ENCODE assay signal across 19 mouse cellular contexts in genomic region chr8:123499556-123499955, GRCm38 (mm10). TPM values are rescaled to one million over a fixed set of nuclear protein-coding genes. Genes with fewer than 3 reads are reported as not detected.
DNase-seq lines count a peak whose midpoint lies in the region; ATAC-seq lines count a peak whose summit lies in the region.
"Had no signal": no experiment of that assay in that cellular context is flagged by ENCODE, and none has a peak within 500 bp of the region (broad histone marks: within the 10 kb centered on the region; RNA-seq: fewer than 3 reads in every experiment).

No protein-coding gene starts in this region.

- peaks cover 54% of the 10 kb centered on the region for H3K36me3 ChIP-seq in midbrain, embryonic 16.5 days (ENCODE audit: control insufficient read depth, insufficient read depth, low read length)

- no peaks in the 10 kb centered on the region for H3K9me3 ChIP-seq in midbrain, embryonic 16.5 days (replicated peaks; ENCODE audit: control insufficient read depth, low read length, poor library complexity, severe bottlenecking)
- H3K9me3 ChIP-seq: embryonic facial prominence, embryonic 12.5 days; forebrain, embryonic 13.5 days; forebrain, embryonic 15.5 days had no signal

- no peak overlapping the region for H3K9ac ChIP-seq in midbrain, embryonic 16.5 days (ENCODE audit: low read depth, low read length)
- H3K9ac ChIP-seq: embryonic facial prominence, embryonic 12.5 days; forebrain, embryonic 13.5 days; forebrain, embryonic 15.5 days; forebrain, postnatal 0 days had no signal

- peak; percentile 20 to 24 for DNase-seq in cerebellum, adult 18-20 months
- DNase-seq in cerebellum, postnatal 4 days (ENCODE audit: low spot score in 2 of 2): no peak
- DNase-seq in right cerebral cortex, adult 18-20 months: peak; percentile 43
- no peak for DNase-seq in right cerebral cortex, postnatal 25 days
- DNase-seq: adrenal gland, adult 2 months; adrenal gland, postnatal 10 days; adrenal gland, postnatal 25 days; B cell, adult 2 months; cerebellum, adult 8-10 months; cerebellum, adult 9-11 months had no signal

- WGBS in midbrain, embryonic 16.5 days: 97% methylated on average over 11 of the region's 11 CpGs

- no peak overlapping the region for H3K4me2 ChIP-seq in midbrain, embryonic 16.5 days (ENCODE audit: low read length)
- H3K4me2 ChIP-seq: embryonic facial prominence, embryonic 12.5 days; forebrain, embryonic 13.5 days; forebrain, embryonic 15.5 days had no signal

- H3K4me3 ChIP-seq in midbrain, embryonic 16.5 days (ENCODE audit: low read depth, low read length): no peak overlapping the region
- H3K4me3 ChIP-seq: embryonic facial prominence, embryonic 10.5 days; embryonic facial prominence, embryonic 12.5 days; forebrain, embryonic 13.5 days; forebrain, embryonic 15.5 days had no signal

- H3K27me3 ChIP-seq in midbrain, embryonic 16.5 days (ENCODE audit: control insufficient read depth, insufficient read depth, low read depth, low read length): no peaks in the 10 kb centered on the region
- H3K27me3 ChIP-seq: CH12.LX; embryonic facial prominence, embryonic 12.5 days; forebrain, embryonic 13.5 days; forebrain, embryonic 15.5 days had no signal

- no peak overlapping the region for H3K27ac ChIP-seq in midbrain, embryonic 16.5 days (ENCODE audit: low read length)
- H3K27ac ChIP-seq: embryonic facial prominence, embryonic 10.5 days; embryonic facial prominence, embryonic 12.5 days; forebrain, embryonic 13.5 days; forebrain, embryonic 15.5 days had no signal

- no peaks in the 10 kb centered on the region for H3K4me1 ChIP-seq in midbrain, embryonic 16.5 days (ENCODE audit: control insufficient read depth, insufficient read depth, low read length)
- H3K4me1 ChIP-seq: embryonic facial prominence, embryonic 10.5 days; embryonic facial prominence, embryonic 12.5 days; forebrain, embryonic 13.5 days; forebrain, embryonic 15.5 days had no signal

- no peak for ATAC-seq in midbrain, embryonic 16.5 days
- ATAC-seq: CD4-positive, CD25-positive, alpha-beta regulatory T cell, adult 4 months; forebrain, embryonic 13.5 days; forebrain, embryonic 15.5 days had no signal

RNA-seq across cellular contexts. Expression of gene Dbndd1, which starts 15.7 kb away (rescaled TPM):
- polyA plus RNA-seq in midbrain, embryonic 16.5 days (2015; fragmentation: Nextera tagmentation; extraction: Ambion mirVana): 95.9 and 103 TPM in 2 replicates
- polyA plus RNA-seq: G1E had no signal

RNA-seq across cellular contexts. Expression of gene Gas8, which starts 19.1 kb away (rescaled TPM):
- 43.9 and 48.2 TPM in 2 replicates for polyA plus RNA-seq in midbrain, embryonic 16.5 days (2015; fragmentation: Nextera tagmentation; extraction: Ambion mirVana)

RNA-seq across cellular contexts. Expression of gene Afg3l1, which starts 21.9 kb away (rescaled TPM):
- polyA plus RNA-seq in midbrain, embryonic 16.5 days (2015; fragmentation: Nextera tagmentation; extraction: Ambion mirVana): 55.3 and 58.6 TPM in 2 replicates

Comparison
In these comparisons a context has a peak if more than half of its experiments do, and no peak if none do; other contexts are left out.
1. DNase-seq: peak in cerebellum, adult 18-20 months (2 of 2) and right cerebral cortex, adult 18-20 months (single experiment); none in cerebellum, postnatal 4 days (0 of 2) and right cerebral cortex, postnatal 25 days (single experiment).